Mouse (Mus musculus): ENCODE results near the gene 4930447C04Rik. TPM values are rescaled to one million over a fixed set of nuclear protein-coding genes. Genes with fewer than 3 reads are reported as not detected.

Gene 4930447C04Rik
- under 1 TPM; 0.14 to 0.57 TPM for total RNA-seq (2021)

DNA sequence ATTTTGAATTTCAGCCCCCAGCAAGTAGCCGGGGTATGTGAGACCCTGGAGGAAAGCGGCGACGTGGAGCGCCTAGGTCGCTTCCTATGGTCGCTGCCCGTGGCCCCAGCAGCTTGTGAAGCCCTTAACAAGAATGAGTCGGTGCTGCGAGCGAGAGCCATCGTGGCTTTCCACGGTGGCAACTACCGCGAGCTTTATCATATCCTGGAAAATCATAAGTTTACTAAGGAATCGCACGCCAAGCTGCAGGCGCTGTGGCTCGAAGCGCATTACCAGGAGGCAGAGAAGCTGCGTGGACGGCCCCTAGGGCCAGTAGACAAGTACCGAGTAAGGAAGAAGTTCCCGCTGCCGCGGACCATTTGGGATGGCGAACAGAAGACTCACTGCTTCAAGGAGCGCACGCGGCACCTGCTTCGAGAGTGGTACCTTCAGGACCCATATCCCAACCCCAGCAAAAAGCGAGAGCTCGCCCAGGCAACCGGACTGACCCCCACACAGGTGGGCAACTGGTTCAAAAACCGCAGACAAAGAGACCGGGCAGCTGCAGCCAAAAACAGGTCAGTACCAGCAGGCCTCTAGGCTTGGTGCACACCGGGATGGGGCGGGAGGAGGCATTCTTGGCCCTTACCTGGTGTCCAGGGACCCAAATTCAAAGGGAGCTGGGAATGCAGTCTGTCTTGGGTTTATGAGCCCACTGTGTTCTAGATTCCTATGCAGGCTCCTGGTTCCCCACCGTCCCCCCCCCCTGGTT lies at the start of gene 4930447C04Rik:
4930447C04Rik (minus strand) TSS at position 704 of the 751 bp plus-strand sequence.
- intact Hi-C loops (cut with DNase I) = loop anchor here (5.0 kb wide), 1 partner anchor 102 kb away; no protein-coding TSS in a partner anchor

DNA sequence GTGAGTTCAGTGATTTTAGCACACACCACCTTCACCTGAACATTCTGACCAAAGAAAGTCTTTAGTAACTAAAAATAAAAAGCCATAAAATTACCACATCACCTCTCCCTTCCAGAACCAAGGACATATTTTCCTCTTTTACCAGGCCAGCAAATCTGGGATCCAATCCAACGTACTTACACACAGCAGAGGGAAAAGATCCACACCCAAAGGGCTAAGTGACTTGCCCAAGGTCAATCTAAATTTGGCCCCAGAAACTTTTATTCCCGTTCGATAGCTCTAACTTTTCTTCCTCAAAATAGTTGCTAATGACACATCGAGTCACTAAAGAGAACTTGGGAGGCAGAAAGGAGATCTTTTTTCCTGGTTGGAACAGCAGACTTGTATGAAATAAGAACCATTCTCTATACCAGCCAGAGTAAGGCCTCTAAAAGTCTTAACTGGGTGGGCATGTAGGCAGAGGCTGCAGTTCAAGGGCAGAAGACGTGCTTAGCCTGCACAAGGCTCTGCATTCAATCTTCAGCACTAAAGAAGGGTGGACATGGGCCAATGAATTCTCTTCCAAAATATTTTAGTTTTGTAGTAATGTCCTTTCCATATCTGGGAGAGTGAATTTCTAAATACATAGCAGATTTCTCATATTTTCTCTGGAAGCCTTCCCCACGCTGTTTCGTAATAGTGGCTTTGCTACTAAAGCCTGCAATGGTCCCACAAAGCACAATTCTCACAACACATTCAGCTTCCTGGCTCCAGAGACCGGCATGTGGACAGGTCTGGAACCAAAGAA lies 42.7 kb upstream of the 4930447C04Rik start:
- DNase-seq = peak; percentile 44 to 46
- intact Hi-C loops (cut with DNase I) = no loop called here

More for the DNA sequence above, at the start of gene 4930447C04Rik:
- no peak for DNase-seq

DNA sequence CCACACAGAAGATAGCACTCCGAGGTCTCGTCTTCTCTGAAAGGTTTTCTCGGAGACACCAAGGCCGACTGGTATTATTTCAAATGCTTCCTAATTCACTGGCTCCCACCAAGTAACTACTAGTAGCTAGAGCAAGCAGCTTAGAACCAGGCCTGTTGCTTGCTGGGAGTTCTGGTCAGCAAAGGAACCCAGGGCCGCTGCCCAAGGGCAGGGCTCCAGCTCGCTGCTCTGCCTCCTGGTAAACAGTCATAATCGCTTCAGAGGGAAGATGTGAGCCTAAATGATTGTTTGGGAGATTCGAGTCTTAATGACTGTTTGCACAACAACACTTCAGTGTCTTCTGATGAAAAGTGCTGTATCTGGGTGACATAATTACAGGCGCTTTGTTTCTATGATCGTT lies 42.0 kb upstream of the 4930447C04Rik start:
- DNase-seq = peak; percentile 21 to 23

DNA sequence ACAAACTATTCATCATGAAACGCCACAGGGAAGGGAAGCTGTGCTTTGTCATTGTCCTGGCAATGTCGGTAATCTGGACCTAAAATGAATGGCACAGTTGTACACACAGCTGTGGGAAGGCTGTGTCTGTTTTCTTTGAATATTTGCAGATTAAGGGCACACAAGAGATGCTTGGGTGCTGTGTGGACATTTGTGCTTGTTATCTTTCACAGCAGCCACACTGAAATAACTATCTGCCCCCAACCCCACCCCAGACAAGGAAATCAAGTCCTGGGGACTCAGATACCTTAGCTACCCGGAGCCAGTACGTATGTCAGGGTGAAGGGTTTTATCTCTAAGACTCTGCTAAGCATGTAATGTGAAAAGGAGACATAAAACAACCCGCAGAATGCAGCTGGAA lies 38.7 kb upstream of the 4930447C04Rik start:
- intact Hi-C loops (cut with DNase I) = loop anchor here (5.0 to 10.0 kb wide), 2 partner anchors 282 to 874 kb away; no protein-coding TSS in a partner anchor

More for the DNA sequence above, 42.0 kb upstream of the 4930447C04Rik start:
- intact Hi-C loops (cut with DNase I) = no loop called here

DNA sequence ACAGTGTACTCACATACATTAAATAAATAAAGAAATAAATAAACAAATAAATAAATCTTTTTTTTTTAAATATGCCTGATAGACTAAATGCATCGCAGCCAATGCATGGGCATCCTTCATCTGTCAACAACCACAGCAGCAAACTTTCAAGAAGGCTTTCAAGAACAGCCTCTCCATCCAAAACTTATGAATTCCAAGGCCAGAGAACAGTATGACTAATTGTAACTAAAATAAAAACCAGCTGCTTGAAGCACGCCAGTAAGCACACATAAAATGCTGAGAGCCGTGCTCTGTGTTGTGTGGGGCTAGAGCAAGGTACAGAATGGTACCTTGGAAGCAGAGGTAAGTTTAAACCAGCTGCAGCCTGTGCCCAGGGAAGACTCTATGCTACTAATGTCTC lies 37.3 kb upstream of the 4930447C04Rik start:
- intact Hi-C loops (cut with DNase I) = loop anchor here (5.0 to 10.0 kb wide), 2 partner anchors 281 to 873 kb away; no protein-coding TSS in a partner anchor
- DNase-seq = no peak

More for the DNA sequence above, 38.7 kb upstream of the 4930447C04Rik start:
- no peak for DNase-seq

DNA sequence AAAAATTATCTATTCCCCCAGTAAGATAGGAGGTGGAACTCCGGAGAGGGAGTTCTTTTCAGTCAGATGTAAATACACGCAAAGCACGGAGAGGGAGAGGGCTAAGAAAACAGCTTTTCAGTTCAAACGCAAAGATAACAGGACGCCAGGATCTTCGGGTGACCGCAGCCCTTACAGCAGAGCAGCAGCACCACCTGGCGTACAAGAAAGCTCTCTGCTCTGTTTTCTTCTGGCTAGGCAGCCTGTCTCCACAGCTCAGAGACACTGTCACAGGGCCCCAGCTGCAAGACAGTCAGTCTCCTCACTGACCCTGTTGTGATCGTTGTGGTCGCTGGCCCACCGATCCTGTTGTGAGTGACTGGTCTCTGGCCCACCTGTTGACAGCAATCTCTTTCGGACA lies 36.1 kb upstream of the 4930447C04Rik start:
- peak; percentile 70 to 71 for DNase-seq
- intact Hi-C loops (cut with DNase I) = loop anchor here (1.0 to 10.0 kb wide), 3 partner anchors 128 to 872 kb away; no protein-coding TSS in a partner anchor

DNA sequence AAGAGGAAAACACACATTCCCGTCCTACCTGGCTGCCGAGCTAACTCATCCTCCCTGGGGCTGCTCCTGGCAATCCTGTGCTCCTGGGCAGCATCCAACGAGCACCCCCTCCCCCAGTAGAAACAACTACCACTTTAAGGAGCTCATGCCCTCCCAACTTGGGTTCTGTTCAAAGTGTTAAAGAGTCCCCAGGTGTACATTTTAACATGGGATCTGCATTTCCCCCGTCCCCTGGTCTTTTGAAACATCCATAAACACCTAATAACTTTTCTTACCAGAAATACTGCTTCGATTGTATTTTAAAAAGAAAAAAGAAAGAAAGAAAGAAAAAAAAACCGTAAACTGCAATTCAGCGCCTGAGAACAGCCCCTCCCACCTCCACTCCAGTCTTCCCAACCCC lies 35.6 kb upstream of the 4930447C04Rik start:
- intact Hi-C loops (cut with DNase I) = loop anchor here (1.0 to 10.0 kb wide), 3 partner anchors 128 to 871 kb away; no protein-coding TSS in a partner anchor
- DNase-seq = no peak

DNA sequence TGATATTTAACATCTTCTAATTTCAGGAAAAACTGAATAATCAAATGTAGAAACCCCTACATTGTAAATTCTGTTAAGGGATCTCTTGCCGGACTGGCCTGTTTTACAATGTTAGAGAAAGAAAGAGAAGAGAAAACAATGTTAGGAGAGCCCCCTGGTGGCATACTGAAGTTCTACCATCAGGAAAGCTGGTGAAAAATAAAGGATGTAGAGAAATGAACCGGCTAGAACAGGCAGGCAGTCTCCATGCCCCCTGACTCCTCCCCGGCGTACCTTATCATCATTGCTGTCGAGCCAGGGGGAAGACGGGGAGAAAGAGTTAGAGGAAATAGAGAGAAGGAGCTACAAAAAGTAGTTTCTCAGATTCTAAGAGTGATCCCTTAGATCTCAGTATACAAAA lies 32.6 kb upstream of the 4930447C04Rik start:
- intact Hi-C loops (cut with DNase I) = loop anchor here (1.0 to 10.0 kb wide), 4 partner anchors 126 to 868 kb away; no protein-coding TSS in a partner anchor
- peak; percentile 42 to 43 for DNase-seq

DNA sequence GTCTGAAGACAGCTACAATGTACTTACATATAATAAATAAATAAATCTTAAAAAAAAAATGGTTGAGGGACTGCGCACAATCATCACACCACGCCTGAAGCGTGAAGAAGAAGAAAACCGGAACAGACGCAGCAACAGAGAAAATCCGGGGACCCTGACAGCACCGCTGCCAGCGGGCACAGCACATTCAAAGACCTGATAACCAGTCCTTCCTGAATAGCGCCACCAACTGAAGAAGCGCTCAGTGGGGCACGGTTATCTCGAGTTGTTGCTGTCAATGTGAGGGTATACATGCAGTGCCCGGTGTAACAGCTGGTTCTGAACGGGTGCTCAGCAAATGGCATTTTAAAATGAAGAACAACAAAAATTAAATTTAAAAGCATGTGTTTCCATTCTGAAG lies 30.0 kb upstream of the 4930447C04Rik start:
- DNase-seq = no peak
- intact Hi-C loops (cut with DNase I) = loop anchor here (5.0 to 10.0 kb wide), 2 partner anchors 508 to 866 kb away; no protein-coding TSS in a partner anchor

DNA sequence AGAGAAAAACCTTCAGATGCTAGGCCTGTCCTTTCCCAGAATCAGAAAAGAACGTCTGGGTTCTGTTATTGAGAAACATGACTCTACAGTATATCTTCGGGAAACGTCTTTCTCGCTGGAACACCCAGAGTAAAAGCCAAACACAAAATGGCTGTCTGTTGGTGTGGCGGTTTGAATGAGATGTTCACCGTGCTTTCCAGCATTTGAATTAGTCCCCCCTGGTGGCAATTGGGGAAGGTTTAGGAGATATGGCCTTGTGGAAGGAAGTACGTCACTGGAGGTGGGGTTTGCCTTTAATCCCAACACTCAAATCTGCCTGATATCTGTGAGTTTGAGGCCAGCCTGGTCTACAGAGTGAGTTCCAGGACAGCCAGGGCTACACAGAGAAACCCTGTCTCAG lies 27.0 kb upstream of the 4930447C04Rik start:
- intact Hi-C loops (cut with DNase I) = no loop called here
- DNase-seq = no peak

DNA sequence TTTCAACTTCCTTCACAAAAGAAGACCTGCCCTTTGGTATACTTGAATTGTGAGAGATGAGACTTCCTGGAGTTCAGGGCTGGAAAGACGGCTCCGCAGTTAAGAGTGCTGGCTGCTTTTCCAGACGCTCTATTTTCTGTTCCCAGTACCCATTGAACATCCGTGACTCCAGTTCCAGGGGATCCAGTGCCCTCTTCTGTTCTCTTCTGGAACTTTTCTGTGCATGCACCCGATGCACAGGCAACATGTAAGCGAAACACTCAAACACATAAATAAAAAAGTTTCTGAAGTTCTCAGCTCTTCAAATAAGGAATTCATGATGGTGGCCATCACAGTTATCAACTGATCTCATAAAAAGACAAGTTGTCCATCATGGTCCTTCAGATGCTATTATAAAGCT lies 22.2 kb upstream of the 4930447C04Rik start:
- intact Hi-C loops (cut with DNase I) = no loop called here
- DNase-seq = no peak

DNA sequence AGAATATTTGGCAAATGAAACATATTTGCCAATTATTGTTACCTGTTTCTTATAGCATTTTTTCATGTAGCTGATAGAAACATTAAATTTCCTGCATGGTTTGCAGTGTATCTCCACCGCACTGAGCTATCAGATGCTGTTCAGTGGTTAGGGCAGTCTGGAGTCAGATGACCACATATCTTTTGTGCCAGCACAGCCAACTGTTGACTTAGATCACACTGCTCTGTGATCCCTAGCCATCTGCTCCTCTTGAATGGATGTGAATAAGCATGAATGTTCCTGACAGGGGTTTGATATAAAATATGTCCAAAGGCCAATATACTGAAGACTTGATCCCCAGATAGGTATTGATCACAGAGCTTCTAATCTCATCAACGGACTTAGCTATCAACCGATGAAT lies 17.9 kb upstream of the 4930447C04Rik start:
- DNase-seq = no peak
- intact Hi-C loops (cut with DNase I) = no loop called here

DNA sequence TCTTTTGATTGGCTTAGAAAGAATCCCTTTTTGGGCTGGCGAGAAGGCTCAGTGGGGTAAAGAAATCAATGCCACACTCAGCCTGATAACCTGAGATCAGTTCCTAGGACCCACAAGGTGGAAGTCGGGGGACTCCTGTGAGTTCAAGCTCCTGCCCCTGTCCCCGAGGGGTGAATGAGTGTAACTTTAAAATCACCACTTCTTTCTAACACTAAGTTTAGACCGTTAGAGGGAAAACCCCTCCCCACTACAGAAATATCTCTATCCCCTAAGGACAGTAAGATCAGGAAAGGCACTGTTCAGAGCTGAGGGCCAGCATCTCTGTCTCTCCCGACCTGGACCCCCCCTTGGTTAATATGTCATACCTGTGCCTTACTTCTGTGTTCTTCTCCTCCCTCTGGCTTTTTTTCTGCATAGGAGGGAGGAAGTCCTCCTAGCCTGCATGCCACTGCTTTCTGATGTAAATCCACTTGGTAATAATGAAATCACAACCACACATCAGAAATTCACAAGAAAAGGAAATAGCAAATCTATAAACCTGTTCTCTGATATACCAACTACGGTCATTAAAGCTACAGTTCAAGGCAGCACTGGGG lies 17.4 kb upstream of the 4930447C04Rik start:
- DNase-seq = no peak
- intact Hi-C loops (cut with DNase I) = no loop called here

DNA sequence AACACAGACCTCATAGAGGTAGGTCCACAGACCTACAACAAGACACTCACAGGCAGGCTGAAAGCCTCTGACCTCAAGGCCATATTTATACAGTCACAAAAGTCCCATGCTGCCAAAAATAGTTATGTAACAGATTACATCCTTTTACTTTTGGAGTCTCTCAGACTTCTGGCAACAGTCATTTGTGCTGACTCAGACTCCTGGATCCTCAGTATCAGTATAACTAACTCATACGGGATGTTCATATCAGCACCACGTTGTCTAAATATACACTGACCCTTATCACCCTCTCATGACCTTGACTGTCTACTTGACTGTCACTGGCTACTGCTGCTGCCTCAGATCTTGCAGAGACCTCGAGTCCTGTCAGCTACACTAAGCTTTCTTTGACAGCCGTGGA lies 14.3 kb upstream of the 4930447C04Rik start:
- DNase-seq = no peak
- intact Hi-C loops (cut with DNase I) = no loop called here

DNA sequence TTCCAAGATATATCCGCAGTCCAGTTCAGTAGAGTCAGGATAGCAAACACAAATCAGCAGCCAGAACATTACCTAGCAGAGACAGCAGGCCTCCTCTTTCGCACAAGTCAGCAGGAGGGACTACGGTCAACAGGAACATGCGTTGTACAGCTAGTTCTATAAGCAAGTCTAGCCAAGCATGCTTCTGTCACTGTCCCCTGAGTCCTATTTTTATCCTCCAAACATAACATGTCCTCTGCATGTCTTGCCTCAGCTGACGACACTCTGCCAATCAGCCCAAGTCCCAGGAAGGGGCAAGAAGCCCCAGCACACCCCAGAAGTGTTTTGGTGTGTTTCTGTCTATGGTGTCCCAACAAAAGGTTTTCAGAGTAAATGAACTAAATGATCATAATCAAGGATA lies 13.3 kb upstream of the 4930447C04Rik start:
- intact Hi-C loops (cut with DNase I) = no loop called here
- DNase-seq = no peak

DNA sequence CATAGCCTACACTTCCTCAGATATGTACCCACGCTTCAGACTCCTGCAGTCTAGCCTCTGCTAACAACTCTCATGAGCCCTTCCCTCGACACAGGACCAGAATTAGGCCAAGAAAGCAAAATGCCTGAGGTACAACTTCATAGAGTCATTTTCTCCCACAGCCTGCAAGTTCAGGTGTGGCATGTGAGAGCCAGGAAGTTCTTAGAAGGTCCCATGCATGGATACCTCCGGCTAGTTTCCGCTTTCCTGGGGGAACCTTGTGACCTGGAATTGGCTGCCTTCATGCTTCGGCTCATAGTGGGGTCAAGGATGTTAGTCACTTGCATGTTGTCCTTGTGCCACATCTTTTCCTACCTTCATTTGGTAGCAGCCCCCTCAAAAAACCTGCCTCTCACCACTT lies 12.5 kb upstream of the 4930447C04Rik start:
- intact Hi-C loops (cut with DNase I) = no loop called here
- no peak for DNase-seq

DNA sequence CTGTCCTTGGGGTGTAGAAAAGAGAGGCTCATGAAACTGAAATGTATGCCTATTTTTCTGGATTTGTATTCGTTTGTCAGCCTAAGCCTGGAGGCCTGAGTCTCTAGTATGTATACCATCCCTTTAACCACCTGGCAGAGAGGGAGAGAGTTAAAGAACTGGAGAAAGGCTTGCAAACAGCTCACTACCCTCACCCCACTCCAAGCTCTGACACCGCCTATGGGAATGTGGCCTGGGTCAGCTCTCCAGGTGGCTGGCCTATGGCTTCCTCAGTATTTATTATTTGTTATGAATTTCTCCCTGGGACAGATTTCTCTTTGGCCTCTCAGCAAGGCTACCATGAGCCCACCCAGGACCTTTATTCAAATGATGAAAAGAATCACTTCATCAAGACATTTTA lies 6.8 kb upstream of the 4930447C04Rik start:
- intact Hi-C loops (cut with DNase I) = no loop called here
- DNase-seq = no peak

DNA sequence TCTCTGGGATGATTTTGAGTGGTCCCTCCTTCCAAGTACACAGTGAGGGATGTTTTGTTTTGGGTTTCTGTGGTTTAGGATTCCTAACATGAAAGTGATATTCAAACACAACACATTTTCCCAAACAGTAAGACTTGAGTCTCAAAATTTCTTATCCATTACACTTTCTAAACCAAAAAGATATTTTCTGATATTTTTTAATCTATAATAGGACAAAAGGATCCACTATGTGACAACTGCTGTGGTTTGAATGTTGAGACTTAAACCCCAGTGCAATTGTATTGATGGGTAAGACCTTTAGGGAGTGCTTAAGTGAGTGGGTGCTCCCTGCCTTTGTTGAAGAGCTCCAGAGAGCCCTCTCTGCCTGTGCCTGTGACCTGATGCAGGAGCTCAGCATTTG lies 6.2 kb upstream of the 4930447C04Rik start:
- intact Hi-C loops (cut with DNase I) = no loop called here
- no peak for DNase-seq

DNA sequence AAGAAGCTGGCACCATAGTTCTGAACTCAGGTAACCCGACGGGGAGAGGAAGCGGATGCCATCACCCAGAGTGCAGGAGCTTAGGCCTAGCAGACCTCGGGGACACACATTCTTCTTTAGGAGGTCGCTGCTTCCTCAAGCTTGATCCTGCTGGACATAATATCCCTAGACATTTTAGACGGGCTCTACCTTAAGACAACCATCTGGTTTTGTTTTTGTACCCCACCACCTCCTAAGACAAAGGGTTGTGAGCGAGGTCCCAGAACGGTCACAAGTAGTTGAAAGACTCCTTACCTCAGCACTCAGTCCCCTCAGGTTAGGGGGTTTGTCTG lies 5.5 kb upstream of the 4930447C04Rik start:
- DNase-seq = no peak
- intact Hi-C loops (cut with DNase I) = no loop called here

DNA sequence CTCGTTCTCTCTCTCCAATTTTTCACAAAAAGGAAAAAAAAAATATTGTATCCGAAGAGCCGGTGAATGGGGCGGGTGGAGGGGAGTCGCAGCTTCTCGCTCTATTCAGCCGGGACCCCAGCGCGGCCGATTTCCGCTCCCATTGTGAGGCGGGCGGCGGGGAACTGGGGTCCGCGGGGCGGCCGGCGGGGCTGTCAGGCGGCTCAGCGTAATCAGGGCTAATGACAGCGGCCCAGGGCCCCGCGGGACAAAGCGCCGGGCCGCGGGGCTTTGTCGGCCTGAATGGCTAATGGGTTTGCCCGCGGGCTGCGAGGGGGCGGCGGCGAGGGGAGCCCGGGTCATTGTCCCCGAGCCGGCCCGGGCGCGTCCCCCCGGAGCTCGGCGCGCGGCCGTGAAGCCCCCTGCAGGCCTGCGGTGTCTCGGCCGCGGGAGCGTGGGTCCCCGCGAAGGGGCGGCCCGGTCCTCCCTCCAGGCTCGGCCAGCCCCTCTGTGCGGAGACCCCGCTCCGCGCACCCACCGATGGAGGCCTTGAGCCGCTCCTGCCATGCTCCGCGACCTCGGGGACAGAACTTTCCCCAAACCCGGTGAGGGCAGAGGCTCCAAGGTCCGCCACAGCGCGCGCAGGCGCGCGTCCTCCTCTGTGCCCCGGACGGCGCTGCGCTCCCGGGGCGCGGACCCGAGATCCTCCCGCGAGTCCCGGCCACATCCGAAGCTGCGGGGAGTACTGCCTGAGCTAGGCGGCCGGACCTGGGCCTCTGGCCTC lies 4.9 kb upstream of the 4930447C04Rik start:
- intact Hi-C loops (cut with DNase I) = no loop called here
- DNase-seq = no peak
